Mouse (Mus musculus) left cerebral cortex, postnatal 36 days (tissue): ENCODE data around the gene Erv3. TPM values are rescaled to one million over a fixed set of nuclear protein-coding genes. Genes with fewer than 3 reads are reported as not detected.

Experiments used
- total RNA-seq, 2 experiments: library from RNA; stranded (reverse); gene quantifications; 2 replicates each; pipeline ENCODE4 v1.2.3; 2021

The Erv3 gene
- total RNA-seq, 2 experiments from 2014 or later: 0.15 to 0.23 TPM

Other genes starting within 250 kb of the Erv3 start
- 100 to 1,000 TPM; 729 to 811 TPM for gene Prnp, start 50.2 kb upstream of the Erv3 start, total RNA-seq
- under 1 TPM in 1 of 2 experiments, not detected in 1; 0.35 TPM for gene Prn, start 50.2 kb upstream of the Erv3 start, total RNA-seq
- under 1 TPM in 1 of 2 experiments, not detected in 1; 0.20 TPM for gene Prnd, start 91.1 kb upstream of the Erv3 start, total RNA-seq
- 10 to 100 TPM; 38.3 to 41.0 TPM for gene Rassf2, start 170.5 kb upstream of the Erv3 start, total RNA-seq